Mouse (Mus musculus): Measurements from ENCODE around the gene Atp8a1.

DNA sequence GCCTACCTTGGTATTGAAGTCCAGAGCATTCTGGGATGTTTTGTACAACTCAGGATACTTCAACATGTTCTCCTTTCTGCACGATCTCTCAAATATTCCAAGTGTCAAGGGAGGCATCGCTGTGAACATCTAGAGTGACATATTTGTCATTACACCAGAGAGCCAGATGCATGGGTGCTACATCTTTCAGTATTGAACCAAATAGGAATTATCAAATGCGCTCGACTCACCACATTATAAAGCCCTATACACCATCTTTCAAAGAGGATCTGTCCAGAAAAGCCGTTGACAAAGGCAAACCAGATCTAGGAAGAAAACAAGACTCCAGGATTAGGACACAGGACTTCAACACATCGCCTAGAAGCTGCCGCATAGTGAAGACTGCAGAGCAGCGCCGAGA is 187.4 kb downstream of the Atp8a1 start:
- no peak for TF ChIP-seq CTCF (IDR thresholded peaks at IDR 0.05; ENCODE audit: low read depth)
- no peak for TF ChIP-seq EP300 (optimal IDR thresholded peaks at IDR 0.05)
